Mouse (Mus musculus): ENCODE results near the gene Sox9. TPM values are rescaled to one million over a fixed set of nuclear protein-coding genes. Genes with fewer than 3 reads are reported as not detected.
A peak's percentile ranks its signal among the peaks of the same experiment; 100 is the strongest.

The Sox9 gene
- polyA plus RNA-seq, 1 experiment, result 6.6 TPM

DNA sequence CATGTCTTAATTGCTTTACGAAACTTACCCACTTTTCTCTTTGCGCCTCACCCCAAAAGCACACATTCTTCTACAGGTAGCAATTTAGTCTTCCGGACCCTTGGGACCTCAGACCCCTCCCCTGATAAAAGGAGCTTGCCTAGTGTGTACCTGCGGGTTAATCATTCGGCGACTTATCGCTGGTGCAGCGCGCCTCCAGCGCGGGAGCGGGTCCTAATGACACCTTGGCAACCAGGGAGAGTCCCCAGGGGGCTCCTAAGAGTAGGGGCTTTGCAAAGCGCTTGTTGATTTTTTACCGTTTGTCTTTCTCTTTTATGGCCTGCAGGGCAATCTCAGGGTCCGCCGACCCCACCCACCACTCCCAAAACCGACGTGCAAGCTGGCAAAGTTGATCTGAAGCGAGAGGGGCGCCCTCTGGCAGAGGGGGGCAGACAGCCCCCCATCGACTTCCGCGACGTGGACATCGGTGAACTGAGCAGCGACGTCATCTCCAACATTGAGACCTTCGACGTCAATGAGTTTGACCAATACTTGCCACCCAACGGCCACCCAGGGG, 2.4 kb downstream of the Sox9 start:
- Histone ChIP-seq H3K4me3 (ENCODE audit: control insufficient read depth, low read depth, low read length) (peak overlapping the region; percentile 44), H3K4me1 (ENCODE audit: control insufficient read depth, insufficient read depth, low read length) (peaks cover 13% of the 10 kb centered on the region), H3K36me3 (ENCODE audit: control insufficient read depth, insufficient read depth, low read length) (no peaks in the 10 kb centered on the region), H3K27me3 (ENCODE audit: control insufficient read depth, insufficient read depth, low read length) (peaks cover 5% of the 10 kb centered on the region; the same call in 1 of the 2 replicates), H3K27ac (ENCODE audit: control insufficient read depth, insufficient read depth, low read depth, low read length) (peak overlapping the region; percentile 25; the same call in 1 of the 2 replicates)
- no peak for TF ChIP-seq CTCF (IDR thresholded peaks at IDR 0.05; ENCODE audit: control insufficient read depth, insufficient read depth, insufficient replicate concordance, low read depth, low read length)
- no peak for TF ChIP-seq POLR2A (IDR thresholded peaks at IDR 0.05; ENCODE audit: control insufficient read depth, low read depth, low read length)

DNA sequence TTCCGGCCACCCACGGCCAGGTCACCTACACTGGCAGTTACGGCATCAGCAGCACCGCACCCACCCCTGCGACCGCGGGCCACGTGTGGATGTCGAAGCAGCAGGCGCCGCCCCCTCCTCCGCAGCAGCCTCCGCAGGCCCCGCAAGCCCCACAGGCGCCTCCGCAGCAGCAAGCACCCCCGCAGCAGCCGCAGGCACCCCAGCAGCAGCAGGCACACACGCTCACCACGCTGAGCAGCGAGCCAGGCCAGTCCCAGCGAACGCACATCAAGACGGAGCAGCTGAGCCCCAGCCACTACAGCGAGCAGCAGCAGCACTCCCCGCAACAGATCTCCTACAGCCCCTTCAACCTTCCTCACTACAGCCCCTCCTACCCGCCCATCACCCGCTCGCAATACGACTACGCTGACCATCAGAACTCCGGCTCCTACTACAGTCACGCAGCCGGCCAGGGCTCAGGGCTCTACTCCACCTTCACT, 2.9 kb downstream of the Sox9 start:
- Histone ChIP-seq H3K36me3 (ENCODE audit: control insufficient read depth, insufficient read depth, low read length) (no peaks in the 10 kb centered on the region), H3K27me3 (ENCODE audit: control insufficient read depth, insufficient read depth, low read length) (peaks cover 5% of the 10 kb centered on the region; the same call in 1 of the 2 replicates), H3K4me3 (ENCODE audit: control insufficient read depth, low read depth, low read length) (peak overlapping the region; percentile 44), H3K4me1 (ENCODE audit: control insufficient read depth, insufficient read depth, low read length) (peaks cover 11% of the 10 kb centered on the region), H3K27ac (ENCODE audit: control insufficient read depth, insufficient read depth, low read depth, low read length) (no peak overlapping the region; the same call in 1 of the 2 replicates)
- TF ChIP-seq CTCF (IDR thresholded peaks at IDR 0.05; ENCODE audit: control insufficient read depth, insufficient read depth, insufficient replicate concordance, low read depth, low read length), result no peak
- no peak for TF ChIP-seq POLR2A (IDR thresholded peaks at IDR 0.05; ENCODE audit: control insufficient read depth, low read depth, low read length)

DNA sequence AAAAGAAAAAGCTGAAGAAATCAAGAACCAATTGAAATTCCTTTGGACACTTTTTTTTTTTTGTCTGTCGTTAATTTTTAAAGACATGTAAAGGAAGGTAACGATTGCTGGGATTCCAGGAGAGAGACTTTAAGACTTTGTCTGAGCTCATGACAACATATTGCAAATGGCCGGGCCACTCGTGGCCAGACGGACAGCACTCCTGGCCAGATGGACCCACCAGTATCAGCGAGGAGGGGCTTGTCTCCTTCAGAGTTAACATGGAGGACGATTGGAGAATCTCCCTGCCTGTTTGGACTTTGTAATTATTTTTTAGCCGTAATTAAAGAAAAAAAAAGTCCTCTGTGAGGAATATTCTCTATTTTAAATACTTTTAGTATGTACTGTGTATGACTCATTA, 3.6 kb downstream of the Sox9 start:
- Histone ChIP-seq H3K27me3 (ENCODE audit: control insufficient read depth, insufficient read depth, low read length) (peaks cover 5% of the 10 kb centered on the region; the same call in 1 of the 2 replicates), H3K4me1 (ENCODE audit: control insufficient read depth, insufficient read depth, low read length) (peaks cover 11% of the 10 kb centered on the region), H3K4me3 (ENCODE audit: control insufficient read depth, low read depth, low read length) (no peak overlapping the region), H3K36me3 (ENCODE audit: control insufficient read depth, insufficient read depth, low read length) (no peaks in the 10 kb centered on the region), H3K27ac (ENCODE audit: control insufficient read depth, insufficient read depth, low read depth, low read length) (no peak overlapping the region)
- TF ChIP-seq CTCF (IDR thresholded peaks at IDR 0.05; ENCODE audit: control insufficient read depth, insufficient read depth, insufficient replicate concordance, low read depth, low read length), result no peak
- no peak for TF ChIP-seq POLR2A (IDR thresholded peaks at IDR 0.05; ENCODE audit: control insufficient read depth, low read depth, low read length)

GRCm38 (mm10) chr11:112786427-112786826, 4.4 kb downstream of the Sox9 start:
- TF ChIP-seq POLR2A (IDR thresholded peaks at IDR 0.05; ENCODE audit: control insufficient read depth, low read depth, low read length), result no peak
- H3K4me1 ChIP-seq (ENCODE audit: control insufficient read depth, insufficient read depth, low read length), result peaks cover 11% of the 10 kb centered on the region
- no peaks in the 10 kb centered on the region; the same call in 1 of the 2 replicates for H3K27me3 ChIP-seq (ENCODE audit: control insufficient read depth, insufficient read depth, low read length)
- H3K27ac ChIP-seq (ENCODE audit: control insufficient read depth, insufficient read depth, low read depth, low read length), result no peak overlapping the region
- H3K36me3 ChIP-seq (ENCODE audit: control insufficient read depth, insufficient read depth, low read length), result no peaks in the 10 kb centered on the region
- no peak overlapping the region for H3K4me3 ChIP-seq (ENCODE audit: control insufficient read depth, low read depth, low read length)

DNA sequence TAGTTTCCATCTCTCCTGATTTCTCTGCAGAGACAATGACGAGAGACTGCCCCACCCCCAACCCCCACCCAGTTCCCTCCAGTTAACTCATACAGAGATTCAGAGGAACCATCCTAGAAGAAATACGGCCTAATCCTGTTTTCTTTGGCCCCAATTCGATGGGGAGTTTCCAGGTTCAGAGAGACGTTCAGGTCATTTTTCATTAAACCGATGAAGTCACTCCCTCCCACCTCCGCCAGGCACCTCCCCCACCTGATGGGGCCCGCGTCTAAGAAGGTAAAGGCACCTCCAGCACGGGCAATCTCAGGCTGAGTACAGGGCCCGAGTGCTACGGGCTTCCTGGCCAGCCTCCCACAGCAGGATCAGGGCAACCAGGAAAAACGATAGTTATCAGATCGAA, 6.3 kb downstream of the Sox9 start:
- Histone ChIP-seq H3K4me1 (ENCODE audit: control insufficient read depth, insufficient read depth, low read length) (peaks cover 11% of the 10 kb centered on the region), H3K27me3 (ENCODE audit: control insufficient read depth, insufficient read depth, low read length) (no peaks in the 10 kb centered on the region), H3K36me3 (ENCODE audit: control insufficient read depth, insufficient read depth, low read length) (no peaks in the 10 kb centered on the region), H3K4me3 (ENCODE audit: control insufficient read depth, low read depth, low read length) (no peak overlapping the region), H3K27ac (ENCODE audit: control insufficient read depth, insufficient read depth, low read depth, low read length) (no peak overlapping the region)
- no peak for TF ChIP-seq CTCF (IDR thresholded peaks at IDR 0.05; ENCODE audit: control insufficient read depth, insufficient read depth, insufficient replicate concordance, low read depth, low read length)

DNA sequence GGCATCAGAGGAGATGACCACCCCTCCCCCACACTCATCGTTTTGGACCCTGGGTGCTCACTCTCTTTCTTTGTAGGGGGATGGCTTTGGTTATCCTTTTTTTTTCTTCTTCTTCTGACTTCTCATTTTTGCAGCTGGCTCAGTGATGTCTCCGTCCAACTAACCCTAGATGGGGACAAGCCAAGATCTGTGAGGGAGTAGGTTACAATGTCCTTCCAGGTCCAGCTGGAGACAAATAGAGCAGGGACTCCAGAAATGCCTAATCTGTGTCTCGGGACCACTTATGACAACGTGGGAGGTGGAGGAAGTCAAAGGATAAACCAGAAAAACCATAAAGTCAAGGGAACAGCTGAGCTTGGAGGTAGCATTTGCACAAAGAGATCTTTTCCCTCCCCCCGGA, 14.4 kb downstream of the Sox9 start:
- no peak overlapping the region for H3K27ac ChIP-seq (ENCODE audit: control insufficient read depth, insufficient read depth, low read depth, low read length)
- TF ChIP-seq POLR2A (IDR thresholded peaks at IDR 0.05; ENCODE audit: control insufficient read depth, low read depth, low read length), result no peak
- TF ChIP-seq CTCF (IDR thresholded peaks at IDR 0.05; ENCODE audit: control insufficient read depth, insufficient read depth, insufficient replicate concordance, low read depth, low read length), result no peak
- no peak overlapping the region for H3K4me3 ChIP-seq (ENCODE audit: control insufficient read depth, low read depth, low read length)
- H3K4me1 ChIP-seq (ENCODE audit: control insufficient read depth, insufficient read depth, low read length), result peaks cover 2% of the 10 kb centered on the region; the same call in 1 of the 2 replicates
- H3K27me3 ChIP-seq (ENCODE audit: control insufficient read depth, insufficient read depth, low read length), result no peaks in the 10 kb centered on the region
- H3K36me3 ChIP-seq (ENCODE audit: control insufficient read depth, insufficient read depth, low read length), result no peaks in the 10 kb centered on the region

DNA sequence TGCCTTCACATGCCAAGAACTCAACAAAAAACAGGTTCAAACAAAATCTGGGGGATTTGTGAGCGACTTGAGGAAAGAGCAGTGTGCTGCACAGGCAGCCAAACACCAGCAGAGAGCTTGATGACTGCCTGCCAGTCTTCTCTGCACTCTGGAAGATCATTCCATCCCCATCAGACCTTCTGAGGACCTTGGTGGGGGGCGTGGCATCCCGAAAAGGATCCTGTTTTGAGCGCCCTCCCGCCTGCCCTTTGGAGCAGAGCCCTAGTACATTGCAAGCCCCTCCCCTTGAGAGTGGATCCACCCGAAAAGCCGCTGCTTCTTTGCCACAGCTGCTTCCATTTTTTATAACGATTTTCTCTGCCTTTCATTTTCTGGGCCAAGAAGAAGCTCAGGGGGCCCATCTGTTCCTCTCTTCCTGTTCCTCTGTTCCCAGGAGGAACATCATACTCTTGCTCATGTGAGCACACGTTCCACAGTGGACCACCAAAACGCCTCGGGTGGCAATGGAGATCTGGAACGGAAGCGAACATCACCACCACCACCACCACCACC, 16.9 kb downstream of the Sox9 start:
- TF ChIP-seq CTCF (IDR thresholded peaks at IDR 0.05; ENCODE audit: control insufficient read depth, insufficient read depth, insufficient replicate concordance, low read depth, low read length) (no peak), POLR2A (IDR thresholded peaks at IDR 0.05; ENCODE audit: control insufficient read depth, low read depth, low read length) (no peak)
- H3K27me3 ChIP-seq (ENCODE audit: control insufficient read depth, insufficient read depth, low read length), result no peaks in the 10 kb centered on the region
- H3K4me1 ChIP-seq (ENCODE audit: control insufficient read depth, insufficient read depth, low read length), result peaks cover 2% of the 10 kb centered on the region; the same call in 1 of the 2 replicates
- no peak overlapping the region for H3K4me3 ChIP-seq (ENCODE audit: control insufficient read depth, low read depth, low read length)
- H3K27ac ChIP-seq (ENCODE audit: control insufficient read depth, insufficient read depth, low read depth, low read length), result no peak overlapping the region
- H3K36me3 ChIP-seq (ENCODE audit: control insufficient read depth, insufficient read depth, low read length), result no peaks in the 10 kb centered on the region

Measured in testis, adult 2 months (tissue).